Mouse (Mus musculus) stomach, postnatal 0 days (tissue): ENCODE results near the gene Spen.

ENCODE experiments used
- CTCF ChIP-seq: IDR thresholded peaks from 2 replicates; pipeline ENCODE4 v1.5.1; 2016; ENCODE audit warnings: antibody characterized with exemption, low read depth, mild to moderate bottlenecking, moderate library complexity
- EP300 ChIP-seq: optimal IDR thresholded peaks from 2 replicates; pipeline ENCODE3; 2016; ENCODE audit warnings: antibody characterized with exemption

- TF ChIP-seq CTCF (no peak), EP300 (no peak)
Measured at GRCm38 (mm10) chr4:141565325-141565724, 26.9 kb upstream of the Spen start.
